8 mouse cellular contexts compared by ENCODE assay signal in the genomic region with DNA sequence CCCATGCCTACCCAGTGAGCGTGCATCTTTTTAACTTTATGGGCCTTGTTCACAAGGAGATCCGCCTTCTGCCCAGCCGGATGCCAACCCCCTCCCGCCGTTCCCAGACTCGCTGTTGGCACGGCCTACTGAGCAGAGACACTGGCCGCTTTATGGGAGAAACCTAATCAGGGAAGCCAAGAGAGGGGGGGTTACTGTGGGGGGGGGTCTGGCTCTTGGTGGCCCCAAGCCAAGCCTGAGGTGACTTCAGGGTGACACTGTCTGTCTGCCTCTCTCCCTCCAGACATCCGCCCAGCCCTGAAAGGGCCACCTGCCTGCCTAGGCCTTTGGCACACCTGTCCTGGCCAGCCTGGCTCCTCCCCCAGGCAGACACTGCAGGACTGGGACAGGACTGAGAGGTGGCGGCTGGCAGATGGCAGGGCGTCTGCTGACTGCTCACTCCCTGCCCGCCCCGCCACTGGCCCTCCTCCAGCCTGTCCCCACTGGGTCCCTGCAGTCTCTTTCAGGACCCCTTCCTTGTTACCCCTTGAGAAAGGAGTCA. TPM values are rescaled to one million over a fixed set of nuclear protein-coding genes. Genes with fewer than 3 reads are reported as not detected.
DNase-seq lines count a peak whose midpoint lies in the region; ATAC-seq and TF ChIP-seq lines count a peak whose summit lies in the region.

No protein-coding gene starts in this region.

- no peak overlapping the region for H3K4me2 ChIP-seq in embryonic facial prominence, embryonic 15.5 days (replicated peaks)
- H3K4me2 ChIP-seq in midbrain, postnatal 0 days (ENCODE audit: low read depth, low read length, poor library complexity, severe bottlenecking) = no peak overlapping the region

- H3K27me3 ChIP-seq in heart, embryonic 10.5 days (ENCODE audit: insufficient read depth, poor library complexity, severe bottlenecking) = peaks cover 40% of the 10 kb centered on the region
- H3K27me3 ChIP-seq in embryonic facial prominence, embryonic 15.5 days = no peaks in the 10 kb centered on the region
- no peaks in the 10 kb centered on the region for H3K27me3 ChIP-seq in midbrain, postnatal 0 days (ENCODE audit: insufficient read depth, low read length)

- no peak overlapping the region for H3K27ac ChIP-seq in heart, embryonic 10.5 days
- 0 out of 2 replicates have a peak overlapping the region, but pooled peaks have one; percentile 19 for H3K27ac ChIP-seq in embryonic facial prominence, embryonic 15.5 days (replicated peaks)
- peak overlapping the region; percentile 59 for H3K27ac ChIP-seq in midbrain, postnatal 0 days (ENCODE audit: low read depth, low read length)

- no peak overlapping the region for H3K9ac ChIP-seq in embryonic facial prominence, embryonic 15.5 days
- no peak overlapping the region for H3K9ac ChIP-seq in midbrain, postnatal 0 days (replicated peaks; ENCODE audit: low read length, poor library complexity, severe bottlenecking)

- 88% methylated on average over 13 of the region's 13 CpGs for WGBS in heart, embryonic 10.5 days
- WGBS in embryonic facial prominence, embryonic 15.5 days = 86% methylated on average over 13 of the region's 13 CpGs
- 71% methylated on average over 13 of the region's 13 CpGs for WGBS in midbrain, postnatal 0 days

- peaks cover 2% of the 10 kb centered on the region; the same call in 1 of the 2 replicates for H3K36me3 ChIP-seq in heart, embryonic 10.5 days
- peaks cover 97% of the 10 kb centered on the region for H3K36me3 ChIP-seq in embryonic facial prominence, embryonic 15.5 days
- peaks cover 57% of the 10 kb centered on the region for H3K36me3 ChIP-seq in midbrain, postnatal 0 days (ENCODE audit: insufficient read depth, low read length)

- peak; percentile 60 for ATAC-seq in embryonic facial prominence, embryonic 15.5 days (ENCODE audit: insufficient number of reproducible peaks, low FRiP score, low TSS enrichment, low read depth)
- ATAC-seq in midbrain, postnatal 0 days (ENCODE audit: low FRiP score) = peak; percentile 50
- ATAC-seq in megakaryocyte progenitor cell, adult 5-6 weeks (replicated peaks; ENCODE audit: poor library complexity) = no peak

- intact Hi-C loops in heart, postnatal 10 days (cut with DNase I) = no loop called here

- TF ChIP-seq CTCF in midbrain, postnatal 0 days (IDR thresholded peaks at IDR 0.05) = no peak

- peaks cover 6% of the 10 kb centered on the region for H3K4me1 ChIP-seq in heart, embryonic 10.5 days
- peaks cover 20% of the 10 kb centered on the region; the same call in 1 of the 2 replicates for H3K4me1 ChIP-seq in embryonic facial prominence, embryonic 15.5 days
- H3K4me1 ChIP-seq in midbrain, postnatal 0 days (ENCODE audit: insufficient read depth, low read length) = no peaks in the 10 kb centered on the region

- H3K9me3 ChIP-seq in heart, embryonic 10.5 days = no peaks in the 10 kb centered on the region
- no peaks in the 10 kb centered on the region for H3K9me3 ChIP-seq in embryonic facial prominence, embryonic 15.5 days (replicated peaks)
- no peaks in the 10 kb centered on the region for H3K9me3 ChIP-seq in midbrain, postnatal 0 days (ENCODE audit: low read length)

- DNase-seq in heart, postnatal 10 days = peak; percentile 73 to 75
- no peak for DNase-seq in heart, embryonic 10.5 days (ENCODE audit: low spot score)
- DNase-seq in adrenal gland, postnatal 36 days = peak; percentile 67 to 77
- DNase-seq in kidney, adult 9 months = peak; percentile 86
- DNase-seq in midbrain, postnatal 0 days (ENCODE audit: low spot score) = peak; percentile 84
- no peak for DNase-seq in thymus, adult 18-20 months

- H3K4me3 ChIP-seq in heart, embryonic 10.5 days = no peak overlapping the region
- no peak overlapping the region for H3K4me3 ChIP-seq in embryonic facial prominence, embryonic 15.5 days (replicated peaks)
- no peak overlapping the region for H3K4me3 ChIP-seq in midbrain, postnatal 0 days (ENCODE audit: low read depth, low read length)

RNA-seq across cellular contexts. Expression of a gene that starts 32.3 kb away (rescaled TPM):
- 10 to 100 TPM; 39.2 to 52.4 TPM for total RNA-seq in heart, postnatal 10 days (2021)
- 0.88 and 2.0 TPM in 2 replicates for polyA plus RNA-seq in heart, embryonic 10.5 days (2016; fragmentation: Nextera tagmentation; extraction: Ambion mirVana)
- 10 to 100 TPM; 23.9 to 38.5 TPM for total RNA-seq in adrenal gland, postnatal 36 days (2021)
- polyA plus RNA-seq in embryonic facial prominence, embryonic 15.5 days (2015; fragmentation: Nextera tagmentation; extraction: Ambion mirVana) = 3.6 and 5.0 TPM in 2 replicates
- 1.6 TPM in 2 replicates for total RNA-seq in midbrain, postnatal 0 days (2014; rRNA removed)
- polyA plus RNA-seq in midbrain, postnatal 0 days (2015; fragmentation: Nextera tagmentation; extraction: Ambion mirVana) = 0.86 and 2.8 TPM in 2 replicates
- total RNA-seq in megakaryocyte progenitor cell, adult 5-6 weeks (2015) = not detected in 2 replicates
- not detected in 2 replicates for total RNA-seq in megakaryocyte progenitor cell, adult 5-6 weeks (2017)

Comparison
In these comparisons a context has a peak if more than half of its experiments do, and no peak if none do; other contexts are left out.
1. DNase-seq: peak in heart, postnatal 10 days (2 of 2), adrenal gland, postnatal 36 days (2 of 2), kidney, adult 9 months (single experiment) and midbrain, postnatal 0 days (single experiment); none in heart, embryonic 10.5 days (single experiment) and thymus, adult 18-20 months (0 of 2).